Mouse (Mus musculus): ENCODE results near the gene Hoxb8.

DNA sequence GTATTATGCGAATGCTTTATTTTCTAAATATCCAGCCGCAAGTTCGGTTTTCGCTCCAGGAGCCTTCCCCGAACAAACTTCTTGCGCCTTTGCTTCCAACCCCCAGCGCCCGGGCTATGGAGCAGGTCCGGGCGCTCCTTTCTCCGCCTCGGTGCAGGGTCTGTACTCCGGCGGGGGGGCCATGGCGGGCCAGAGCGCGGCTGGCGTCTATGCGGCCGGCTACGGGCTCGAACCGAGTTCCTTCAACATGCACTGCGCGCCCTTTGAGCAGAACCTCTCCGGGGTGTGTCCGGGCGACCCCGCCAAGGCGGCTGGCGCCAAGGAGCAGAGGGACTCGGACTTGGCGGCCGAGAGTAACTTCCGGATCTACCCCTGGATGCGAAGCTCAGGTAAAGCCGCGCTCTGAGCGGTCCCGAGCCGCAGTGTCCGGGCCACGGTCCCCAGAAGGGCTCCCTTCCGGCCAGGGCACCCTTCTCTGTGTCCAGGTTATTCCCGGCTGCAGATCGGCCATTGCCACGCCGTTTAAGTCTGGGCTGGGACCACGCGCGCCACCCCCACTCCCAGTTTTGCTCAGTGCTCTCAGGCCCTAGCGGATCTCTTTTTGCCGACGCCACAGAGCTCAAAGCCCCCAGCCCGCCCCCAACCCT is 5.2 kb downstream of the Hoxb8 start:
- TF ChIP-seq CTCF (conservative IDR thresholded peaks at IDR 0.05; ENCODE audit: low read length) (no peak), NANOG (IDR thresholded peaks at IDR 0.05; ENCODE audit: borderline replicate concordance, low read length) (no peak)
